Mouse (Mus musculus): ENCODE data around the gene Nrg3. TPM values are rescaled to one million over a fixed set of nuclear protein-coding genes. Genes with fewer than 3 reads are reported as not detected.

The Nrg3 gene
- polyA plus RNA-seq, 1 experiment from 2014 or later: 0.04 TPM

DNA sequence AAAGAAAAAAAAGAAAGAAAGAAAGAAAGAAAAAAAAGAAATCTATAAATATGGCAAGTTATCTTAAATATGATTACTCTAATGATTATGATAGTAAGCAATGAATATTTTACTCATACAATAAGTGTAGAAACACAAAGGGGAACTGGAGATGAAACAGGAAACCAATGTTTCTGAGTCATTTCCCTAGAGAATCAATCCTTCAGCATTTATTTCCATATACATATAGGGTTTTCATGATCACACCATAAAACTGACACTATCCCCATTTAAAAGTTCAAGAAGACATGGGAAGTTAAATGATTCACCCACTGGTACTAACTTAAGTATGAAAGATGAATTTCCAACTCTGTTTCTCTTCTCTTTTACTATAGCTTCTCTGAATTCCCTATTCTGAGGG is 86.0 kb downstream of the Nrg3 start:
- Histone ChIP-seq H3K36me3 (ENCODE audit: control insufficient read depth, insufficient read depth, low read length) (no peaks in the 10 kb centered on the region), H3K4me1 (replicated peaks; ENCODE audit: control insufficient read depth, insufficient read depth, low read length) (no peaks in the 10 kb centered on the region), H3K9me3 (ENCODE audit: control insufficient read depth, low read length) (no peaks in the 10 kb centered on the region), H3K9ac (ENCODE audit: low read length) (no peak overlapping the region), H3K27me3 (ENCODE audit: control insufficient read depth, insufficient read depth, low read depth, low read length) (no peaks in the 10 kb centered on the region), H3K4me2 (ENCODE audit: low read depth, low read length) (no peak overlapping the region), H3K27ac (ENCODE audit: low read length) (no peak overlapping the region), H3K4me3 (ENCODE audit: low read length) (no peak overlapping the region)
- ATAC-seq (ENCODE audit: low read depth): no peak

DNA sequence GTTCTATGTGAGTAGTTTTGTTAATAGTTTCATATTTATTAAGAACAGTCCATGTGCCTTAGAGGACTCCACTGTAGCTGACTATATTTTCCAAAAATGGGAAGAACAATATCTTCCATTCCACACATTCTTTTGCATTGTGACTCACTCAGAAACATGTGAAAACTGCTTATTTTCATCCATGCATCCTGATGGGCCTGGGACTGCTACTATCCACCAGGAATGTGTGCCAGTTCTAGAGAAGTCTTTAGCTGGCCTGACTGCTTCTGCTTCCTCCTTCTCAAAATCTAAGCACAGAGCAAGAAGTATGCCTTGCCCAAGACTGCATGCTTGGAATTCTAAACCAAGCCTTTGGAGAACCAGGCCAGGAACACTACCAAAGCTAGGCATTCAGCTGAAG is 91.6 kb downstream of the Nrg3 start:
- Histone ChIP-seq H3K4me3 (ENCODE audit: low read length) (no peak overlapping the region), H3K4me2 (ENCODE audit: low read depth, low read length) (no peak overlapping the region), H3K9ac (ENCODE audit: low read length) (no peak overlapping the region), H3K4me1 (replicated peaks; ENCODE audit: control insufficient read depth, insufficient read depth, low read length) (no peaks in the 10 kb centered on the region), H3K36me3 (ENCODE audit: control insufficient read depth, insufficient read depth, low read length) (no peaks in the 10 kb centered on the region), H3K27ac (ENCODE audit: low read length) (no peak overlapping the region), H3K27me3 (ENCODE audit: control insufficient read depth, insufficient read depth, low read depth, low read length) (no peaks in the 10 kb centered on the region), H3K9me3 (ENCODE audit: control insufficient read depth, low read length) (no peaks in the 10 kb centered on the region)
- no peak for ATAC-seq (ENCODE audit: low read depth)

DNA sequence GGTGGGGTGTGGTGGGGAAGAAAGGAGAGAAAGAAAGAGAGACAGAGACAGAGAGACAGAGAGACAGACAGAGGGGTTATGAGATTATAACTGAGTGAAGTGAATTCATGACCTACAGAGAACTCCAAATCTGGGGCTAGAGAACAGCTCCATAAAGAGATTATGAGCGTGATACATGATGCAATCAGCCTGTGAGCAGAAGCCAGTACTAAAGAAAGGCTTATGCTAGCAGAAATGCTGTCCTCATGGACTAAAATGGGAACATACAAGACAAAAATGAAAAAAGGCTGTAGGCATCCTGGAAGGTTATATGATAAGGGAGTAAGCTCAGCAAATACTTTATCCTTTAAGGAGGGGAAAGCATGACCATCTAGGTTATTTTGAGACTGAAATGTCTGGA is 99.7 kb downstream of the Nrg3 start:
- Histone ChIP-seq H3K9ac (ENCODE audit: low read length) (no peak overlapping the region), H3K4me2 (ENCODE audit: low read depth, low read length) (no peak overlapping the region), H3K9me3 (ENCODE audit: control insufficient read depth, low read length) (no peaks in the 10 kb centered on the region), H3K27me3 (ENCODE audit: control insufficient read depth, insufficient read depth, low read depth, low read length) (no peaks in the 10 kb centered on the region), H3K4me1 (replicated peaks; ENCODE audit: control insufficient read depth, insufficient read depth, low read length) (no peaks in the 10 kb centered on the region), H3K4me3 (ENCODE audit: low read length) (no peak overlapping the region), H3K36me3 (ENCODE audit: control insufficient read depth, insufficient read depth, low read length) (no peaks in the 10 kb centered on the region), H3K27ac (ENCODE audit: low read length) (no peak overlapping the region)
- ATAC-seq (ENCODE audit: low read depth): no peak
- 64% methylated on average over 1 of the region's 1 CpGs for WGBS

GRCm38 (mm10) chr14:39356251-39356650 is 116.6 kb downstream of the Nrg3 start:
- Histone ChIP-seq H3K9me3 (ENCODE audit: control insufficient read depth, low read length) (no peaks in the 10 kb centered on the region), H3K27me3 (ENCODE audit: control insufficient read depth, insufficient read depth, low read depth, low read length) (no peaks in the 10 kb centered on the region), H3K27ac (ENCODE audit: low read length) (no peak overlapping the region), H3K36me3 (ENCODE audit: control insufficient read depth, insufficient read depth, low read length) (no peaks in the 10 kb centered on the region), H3K9ac (ENCODE audit: low read length) (no peak overlapping the region), H3K4me2 (ENCODE audit: low read depth, low read length) (no peak overlapping the region), H3K4me1 (replicated peaks; ENCODE audit: control insufficient read depth, insufficient read depth, low read length) (no peaks in the 10 kb centered on the region), H3K4me3 (ENCODE audit: low read length) (no peak overlapping the region)
- no peak for ATAC-seq (ENCODE audit: low read depth)
- WGBS: 69% methylated on average over 2 of the region's 2 CpGs

DNA sequence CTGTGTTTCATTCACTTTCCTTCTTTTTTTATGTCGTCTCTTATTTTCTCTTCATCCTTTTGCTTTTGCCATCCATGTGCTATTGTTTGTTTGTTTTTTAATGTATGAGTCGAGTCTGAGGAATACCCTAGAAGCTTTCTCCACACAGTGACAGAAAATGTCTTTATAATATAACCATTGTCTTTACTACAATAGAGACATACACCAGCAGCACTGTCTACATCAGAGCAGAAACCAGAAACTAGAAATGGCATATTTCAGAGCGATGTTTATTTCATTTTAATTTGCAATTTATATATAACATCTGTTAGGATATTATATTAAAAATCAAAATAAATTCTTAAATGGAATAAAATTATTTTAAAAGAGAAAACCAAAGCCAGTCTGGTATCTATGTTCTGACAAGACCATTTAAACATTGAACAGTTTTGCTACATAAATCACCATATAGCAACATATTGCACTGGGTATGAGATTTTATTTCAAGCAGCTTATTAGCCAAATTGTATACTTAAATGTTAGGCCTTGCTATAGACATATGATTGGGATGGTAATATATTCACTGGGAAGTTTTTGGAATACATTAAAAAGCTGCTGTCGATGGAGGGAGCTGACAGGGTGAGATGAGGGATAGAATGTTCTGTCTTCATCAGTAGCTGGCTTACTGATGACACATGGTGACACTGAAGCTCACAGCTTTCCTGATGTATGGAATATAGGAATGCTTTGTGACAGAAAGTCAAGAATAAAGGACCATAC is 120.7 kb downstream of the Nrg3 start:
- 58% methylated on average over 4 of the region's 4 CpGs for WGBS
- ATAC-seq (ENCODE audit: low read depth): no peak
- no peak overlapping the region for H3K4me3 ChIP-seq (ENCODE audit: low read length)
- no peaks in the 10 kb centered on the region for H3K36me3 ChIP-seq (ENCODE audit: control insufficient read depth, insufficient read depth, low read length)
- H3K9me3 ChIP-seq (ENCODE audit: control insufficient read depth, low read length): no peaks in the 10 kb centered on the region
- no peak overlapping the region for H3K9ac ChIP-seq (ENCODE audit: low read length)
- H3K4me2 ChIP-seq (ENCODE audit: low read depth, low read length): no peak overlapping the region
- no peak overlapping the region for H3K27ac ChIP-seq (ENCODE audit: low read length)
- H3K27me3 ChIP-seq (ENCODE audit: control insufficient read depth, insufficient read depth, low read depth, low read length): no peaks in the 10 kb centered on the region
- no peaks in the 10 kb centered on the region for H3K4me1 ChIP-seq (replicated peaks; ENCODE audit: control insufficient read depth, insufficient read depth, low read length)

DNA sequence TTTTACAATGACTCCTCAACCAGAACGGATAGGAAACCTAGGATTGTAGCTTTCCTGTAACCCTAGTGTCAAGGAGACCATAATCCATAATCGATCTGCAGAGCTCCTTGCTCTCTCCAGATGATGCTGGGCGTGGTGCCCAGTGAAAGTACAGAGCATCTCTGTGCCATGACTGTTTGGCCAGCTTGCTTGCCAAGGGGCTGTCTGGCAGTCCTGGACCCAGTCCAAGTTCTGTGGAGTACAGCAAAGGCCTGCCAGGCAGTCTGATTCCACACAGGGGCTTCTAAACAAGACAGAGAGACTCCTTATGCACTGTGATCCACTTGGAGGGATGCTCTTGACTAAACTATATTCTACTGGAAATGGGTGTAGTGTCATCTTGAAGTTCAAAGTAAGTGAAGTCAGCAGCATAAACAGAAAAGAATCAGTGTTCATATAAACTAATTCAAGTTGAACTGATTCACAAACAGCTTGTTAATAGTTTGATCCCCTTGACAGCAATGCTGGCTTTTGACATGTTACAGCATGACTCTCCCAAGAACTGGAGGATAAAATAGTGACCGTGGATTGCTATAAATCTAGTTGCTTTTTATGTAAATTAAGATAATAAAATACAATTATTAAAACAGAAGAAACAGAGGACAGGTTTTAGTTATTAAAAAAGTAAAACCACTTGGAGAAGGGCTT is 155.3 kb downstream of the Nrg3 start:
- Histone ChIP-seq H3K9ac (ENCODE audit: low read length) (no peak overlapping the region), H3K36me3 (ENCODE audit: control insufficient read depth, insufficient read depth, low read length) (no peaks in the 10 kb centered on the region), H3K4me1 (replicated peaks; ENCODE audit: control insufficient read depth, insufficient read depth, low read length) (no peaks in the 10 kb centered on the region), H3K27ac (ENCODE audit: low read length) (no peak overlapping the region), H3K9me3 (ENCODE audit: control insufficient read depth, low read length) (no peaks in the 10 kb centered on the region), H3K27me3 (ENCODE audit: control insufficient read depth, insufficient read depth, low read depth, low read length) (no peaks in the 10 kb centered on the region), H3K4me3 (ENCODE audit: low read length) (no peak overlapping the region), H3K4me2 (ENCODE audit: low read depth, low read length) (no peak overlapping the region)
- ATAC-seq (ENCODE audit: low read depth): no peak
- 51% methylated on average over 4 of the region's 4 CpGs for WGBS

DNA sequence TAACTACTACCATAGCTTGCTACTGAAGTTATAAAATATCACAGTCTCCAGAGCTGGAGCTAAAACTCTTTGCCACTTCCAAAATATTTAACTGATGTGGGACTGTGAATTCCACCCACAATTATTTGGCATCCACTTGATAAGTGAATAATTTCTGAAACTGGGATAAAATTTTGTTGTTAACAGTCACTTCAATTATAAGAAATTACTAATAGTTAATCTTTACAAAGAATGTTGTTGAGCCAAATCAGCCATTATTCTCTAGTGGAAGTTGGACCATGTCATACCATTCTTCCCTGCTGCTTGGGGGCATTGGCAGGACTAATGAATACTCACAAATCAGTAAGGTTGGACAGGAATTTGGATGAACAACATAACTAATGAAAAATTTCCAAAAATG is 158.8 kb downstream of the Nrg3 start:
- H3K27ac ChIP-seq (ENCODE audit: low read length): no peak overlapping the region
- H3K9me3 ChIP-seq (ENCODE audit: control insufficient read depth, low read length): no peaks in the 10 kb centered on the region
- no peak overlapping the region for H3K4me3 ChIP-seq (ENCODE audit: low read length)
- no peaks in the 10 kb centered on the region for H3K4me1 ChIP-seq (replicated peaks; ENCODE audit: control insufficient read depth, insufficient read depth, low read length)
- H3K9ac ChIP-seq (ENCODE audit: low read length): no peak overlapping the region
- H3K36me3 ChIP-seq (ENCODE audit: control insufficient read depth, insufficient read depth, low read length): no peaks in the 10 kb centered on the region
- H3K4me2 ChIP-seq (ENCODE audit: low read depth, low read length): no peak overlapping the region
- H3K27me3 ChIP-seq (ENCODE audit: control insufficient read depth, insufficient read depth, low read depth, low read length): no peaks in the 10 kb centered on the region
- no peak for ATAC-seq (ENCODE audit: low read depth)

DNA sequence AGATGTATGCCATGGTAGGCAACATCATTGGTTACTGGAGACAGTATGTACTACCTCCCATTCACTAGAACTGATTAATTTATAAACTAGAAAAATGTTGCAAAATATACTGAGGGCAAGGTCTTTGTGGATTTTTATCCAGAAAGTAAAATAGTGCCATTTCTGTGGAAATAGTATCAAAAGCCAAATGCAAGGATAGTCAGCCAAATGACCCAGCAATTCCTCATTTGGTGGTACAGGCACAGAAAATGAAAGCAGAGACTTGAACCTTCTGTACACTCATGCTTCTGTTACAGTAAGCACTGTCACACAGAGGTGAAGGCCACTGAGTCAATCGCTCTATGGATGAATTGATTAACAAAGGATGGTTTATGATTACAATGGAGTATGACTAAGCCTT is 207.8 kb downstream of the Nrg3 start:
- no peaks in the 10 kb centered on the region for H3K4me1 ChIP-seq (replicated peaks; ENCODE audit: control insufficient read depth, insufficient read depth, low read length)
- H3K27ac ChIP-seq (ENCODE audit: low read length): no peak overlapping the region
- H3K9me3 ChIP-seq (ENCODE audit: control insufficient read depth, low read length): no peaks in the 10 kb centered on the region
- no peak overlapping the region for H3K9ac ChIP-seq (ENCODE audit: low read length)
- H3K36me3 ChIP-seq (ENCODE audit: control insufficient read depth, insufficient read depth, low read length): no peaks in the 10 kb centered on the region
- no peak for ATAC-seq (ENCODE audit: low read depth)
- no peak overlapping the region for H3K4me2 ChIP-seq (ENCODE audit: low read depth, low read length)
- no peak overlapping the region for H3K4me3 ChIP-seq (ENCODE audit: low read length)
- H3K27me3 ChIP-seq (ENCODE audit: control insufficient read depth, insufficient read depth, low read depth, low read length): no peaks in the 10 kb centered on the region
- 81% methylated on average over 1 of the region's 1 CpGs for WGBS

GRCm38 (mm10) chr14:39264422-39264821 is 208.5 kb downstream of the Nrg3 start:
- Histone ChIP-seq H3K36me3 (ENCODE audit: control insufficient read depth, insufficient read depth, low read length) (no peaks in the 10 kb centered on the region), H3K27ac (ENCODE audit: low read length) (no peak overlapping the region), H3K27me3 (ENCODE audit: control insufficient read depth, insufficient read depth, low read depth, low read length) (no peaks in the 10 kb centered on the region), H3K4me3 (ENCODE audit: low read length) (no peak overlapping the region), H3K9ac (ENCODE audit: low read length) (no peak overlapping the region), H3K9me3 (ENCODE audit: control insufficient read depth, low read length) (no peaks in the 10 kb centered on the region), H3K4me1 (replicated peaks; ENCODE audit: control insufficient read depth, insufficient read depth, low read length) (no peaks in the 10 kb centered on the region), H3K4me2 (ENCODE audit: low read depth, low read length) (no peak overlapping the region)
- no peak for ATAC-seq (ENCODE audit: low read depth)
- WGBS: 85% methylated on average over 4 of the region's 4 CpGs

Measured in lung, embryonic 16.5 days (tissue).